Comparison of ENCODE assay signal across 22 mouse cellular contexts in the genomic region with DNA sequence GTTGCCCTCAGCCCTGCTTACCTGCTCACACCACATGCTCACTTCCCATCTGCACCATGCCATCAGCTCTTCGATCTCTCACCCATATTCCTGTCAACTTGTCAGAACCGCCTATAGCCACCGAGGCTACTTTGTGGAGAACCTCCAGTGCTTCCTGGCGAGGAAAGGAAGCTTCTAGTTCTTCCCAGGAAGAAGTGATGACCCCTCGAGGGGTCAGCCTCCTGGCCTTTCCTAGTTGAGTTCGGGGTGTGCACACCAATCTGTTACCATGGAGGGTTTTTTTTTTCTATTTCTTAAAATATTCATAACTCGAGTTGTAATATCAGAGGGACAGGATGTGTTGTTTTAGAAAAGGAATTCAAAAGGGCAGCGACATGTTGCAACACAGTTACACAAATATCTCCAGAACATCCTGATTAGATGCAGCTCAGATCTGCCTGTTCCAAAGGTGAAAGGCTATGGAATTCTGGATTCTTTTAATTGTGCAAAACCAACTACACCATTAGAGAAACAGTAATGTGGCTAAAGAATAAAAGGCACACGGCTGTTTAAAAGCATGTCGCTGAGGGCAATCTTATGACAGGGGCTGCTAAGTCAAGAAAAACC.
DNase-seq lines count a peak whose midpoint lies in the region; ATAC-seq lines count a peak whose summit lies in the region.
"Had no signal": no experiment of that assay in that cellular context is flagged by ENCODE, and none has a peak within 500 bp of the region (broad histone marks: within the 10 kb centered on the region; RNA-seq: fewer than 3 reads in every experiment).

No protein-coding gene starts in this region.

- H3K36me3 ChIP-seq in kidney, embryonic 15.5 days: peaks cover 13% of the 10 kb centered on the region
- no peaks in the 10 kb centered on the region for H3K36me3 ChIP-seq in liver, embryonic 16.5 days (ENCODE audit: control insufficient read depth, insufficient read depth)
- H3K36me3 ChIP-seq in liver, embryonic 12.5 days: no peaks in the 10 kb centered on the region
- H3K36me3 ChIP-seq: embryonic facial prominence, embryonic 15.5 days had no signal

- no peak overlapping the region for H3K4me3 ChIP-seq in kidney, embryonic 15.5 days (replicated peaks)
- no peak overlapping the region for H3K4me3 ChIP-seq in liver, embryonic 16.5 days (ENCODE audit: low read depth, low read length)
- H3K4me3 ChIP-seq in liver, embryonic 12.5 days: no peak overlapping the region
- H3K4me3 ChIP-seq: embryonic facial prominence, embryonic 15.5 days; heart, embryonic 12.5 days; hindbrain, embryonic 10.5 days; limb, embryonic 13.5 days had no signal

- no peaks in the 10 kb centered on the region for H3K9me3 ChIP-seq in kidney, embryonic 15.5 days (replicated peaks)
- H3K9me3 ChIP-seq in liver, embryonic 16.5 days (replicated peaks; ENCODE audit: control insufficient read depth, low read length): no peaks in the 10 kb centered on the region
- H3K9me3 ChIP-seq in liver, embryonic 12.5 days (replicated peaks): no peaks in the 10 kb centered on the region
- H3K9me3 ChIP-seq: embryonic facial prominence, embryonic 15.5 days; heart, embryonic 12.5 days; hindbrain, embryonic 10.5 days; limb, embryonic 13.5 days had no signal

- no peaks in the 10 kb centered on the region for H3K4me1 ChIP-seq in kidney, embryonic 15.5 days
- peaks cover 5% of the 10 kb centered on the region; the same call in 1 of the 2 replicates for H3K4me1 ChIP-seq in liver, embryonic 16.5 days (ENCODE audit: control insufficient read depth, low read depth, low read length)
- H3K4me1 ChIP-seq in liver, embryonic 12.5 days: 0 out of 2 replicates have a peak, but pooled peaks cover 6% of the 10 kb centered on the region
- H3K4me1 ChIP-seq: embryonic facial prominence, embryonic 15.5 days; limb, embryonic 13.5 days had no signal

- peak; percentile 28 for DNase-seq in adrenal gland, adult 2 months
- no peak for DNase-seq in adrenal gland, postnatal 25 days
- peak; percentile 42 for DNase-seq in kidney, postnatal 14 days
- peak; percentile 50 for DNase-seq in adipocyte (ENCODE audit: low spot score)
- DNase-seq: adrenal gland, postnatal 14 days; cerebellum, adult 9-10 months; gastrocnemius, postnatal 10 days; heart, postnatal 10 days; layer of hippocampus, postnatal 36 days; thymus, postnatal 36 days had no signal

- WGBS in kidney, embryonic 15.5 days: 73% methylated on average over 10 of the region's 10 CpGs
- 58% methylated on average over 10 of the region's 10 CpGs for WGBS in liver, embryonic 16.5 days (ENCODE audit: insufficient replicate concordance)
- whole genome bisulfite sequencing in liver, embryonic 12.5 days (ENCODE audit: insufficient replicate concordance): 53% methylated on average over 10 of the region's 10 CpGs

- no peak overlapping the region for H3K4me2 ChIP-seq in kidney, embryonic 15.5 days
- no peak overlapping the region for H3K4me2 ChIP-seq in liver, embryonic 16.5 days (ENCODE audit: low read depth, low read length)
- no peak overlapping the region for H3K4me2 ChIP-seq in liver, embryonic 12.5 days
- H3K4me2 ChIP-seq: embryonic facial prominence, embryonic 15.5 days; heart, embryonic 12.5 days; limb, embryonic 13.5 days; midbrain, embryonic 11.5 days had no signal

- no peak overlapping the region for H3K9ac ChIP-seq in kidney, embryonic 15.5 days
- no peak overlapping the region for H3K9ac ChIP-seq in liver, embryonic 16.5 days (ENCODE audit: low read depth, low read length)
- no peak overlapping the region for H3K9ac ChIP-seq in liver, embryonic 12.5 days
- H3K9ac ChIP-seq: embryonic facial prominence, embryonic 15.5 days; heart, embryonic 12.5 days; limb, embryonic 13.5 days had no signal

- no peak overlapping the region for H3K27ac ChIP-seq in kidney, embryonic 15.5 days
- peak overlapping the region; percentile 44 for H3K27ac ChIP-seq in liver, embryonic 16.5 days (ENCODE audit: low read length)
- H3K27ac ChIP-seq in liver, embryonic 12.5 days: no peak overlapping the region
- H3K27ac ChIP-seq: embryonic facial prominence, embryonic 15.5 days; hindbrain, embryonic 10.5 days; hindbrain, postnatal 0 days had no signal

- ATAC-seq in kidney, embryonic 15.5 days (replicated peaks; ENCODE audit: low FRiP score): no peak
- 0 out of 2 replicates have a peak, but pooled peaks have one; percentile 35 for ATAC-seq in liver, embryonic 16.5 days (ENCODE audit: low read depth)
- no peak for ATAC-seq in liver, embryonic 12.5 days
- ATAC-seq: activated CD4-positive, CD25-positive, alpha-beta regulatory T cell, adult 4 months; forebrain, embryonic 14.5 days; hindbrain, postnatal 0 days; intestine, embryonic 16.5 days had no signal

- no peaks in the 10 kb centered on the region for H3K27me3 ChIP-seq in kidney, embryonic 15.5 days
- H3K27me3 ChIP-seq in liver, embryonic 16.5 days (ENCODE audit: control insufficient read depth, insufficient read depth, low read depth, low read length): no peaks in the 10 kb centered on the region
- H3K27me3 ChIP-seq in liver, embryonic 12.5 days (replicated peaks): no peaks in the 10 kb centered on the region
- H3K27me3 ChIP-seq: embryonic facial prominence, embryonic 15.5 days; heart, embryonic 12.5 days; limb, embryonic 13.5 days had no signal
